Mouse (Mus musculus): ENCODE results near the gene Safb2.
A peak's percentile ranks its signal among the peaks of the same experiment; 100 is the strongest.

The Safb2 gene

DNA sequence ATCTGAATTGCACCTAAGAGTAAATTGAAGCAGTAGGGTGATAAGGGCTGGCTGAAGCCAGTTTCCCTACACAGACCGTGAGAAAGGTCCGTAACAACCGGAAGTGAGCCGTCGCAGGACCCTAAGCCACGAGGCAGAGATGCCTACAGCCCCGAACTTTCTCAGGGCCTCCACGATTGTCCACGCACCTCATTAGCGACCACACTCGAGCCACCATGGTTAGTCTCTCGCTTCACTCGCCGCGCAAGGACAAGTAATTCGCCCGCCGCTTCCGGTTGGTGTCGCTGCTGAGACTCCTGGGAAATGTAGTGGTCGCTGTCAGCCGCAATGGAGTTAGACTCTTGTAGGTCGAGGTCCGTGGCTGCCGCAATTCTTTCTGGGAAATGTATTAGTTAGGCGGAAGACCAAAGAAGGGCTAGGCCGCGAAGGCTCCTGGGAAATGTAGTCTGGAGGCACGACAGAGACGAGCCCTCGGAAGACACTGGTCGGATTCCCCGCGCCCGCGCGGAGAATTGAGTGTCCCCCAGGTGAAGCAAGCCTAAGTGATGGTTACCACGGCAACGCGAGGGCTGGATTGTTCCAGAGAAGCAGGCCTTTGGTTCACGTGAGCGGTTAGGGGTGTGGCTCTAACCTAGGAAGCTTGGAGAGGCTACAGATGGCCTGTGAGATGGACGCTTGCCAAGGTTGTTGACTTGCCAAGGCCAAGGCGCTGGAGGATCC lies 25.2 kb upstream of the Safb2 start, which contains the start of gene 2410015M20Rik:
2410015M20Rik (minus strand) TSS at position 320 of the 720 bp plus-strand sequence.
- peak; percentile 94 to 98 for DNase-seq

DNA sequence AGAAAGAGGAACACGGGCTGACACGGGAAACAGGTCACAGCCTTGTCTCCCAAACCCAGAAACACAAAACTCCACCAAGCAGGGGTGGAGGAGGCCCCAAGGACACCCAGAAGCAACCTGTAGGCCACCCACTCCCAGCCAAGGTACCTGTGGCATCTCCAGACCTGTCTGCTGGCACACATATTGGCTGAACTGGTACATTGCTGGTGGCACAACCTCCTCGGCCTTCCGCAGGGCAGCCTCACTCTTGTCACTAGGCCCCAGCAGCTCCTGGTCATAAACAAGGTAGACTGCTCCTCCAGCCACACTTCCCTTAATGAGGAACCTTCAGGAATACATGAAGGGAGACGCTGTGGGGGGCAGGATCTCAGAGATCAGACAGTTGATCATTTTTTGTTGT lies 24.3 kb upstream of the Safb2 start:
- DNase-seq, result no peak

DNA sequence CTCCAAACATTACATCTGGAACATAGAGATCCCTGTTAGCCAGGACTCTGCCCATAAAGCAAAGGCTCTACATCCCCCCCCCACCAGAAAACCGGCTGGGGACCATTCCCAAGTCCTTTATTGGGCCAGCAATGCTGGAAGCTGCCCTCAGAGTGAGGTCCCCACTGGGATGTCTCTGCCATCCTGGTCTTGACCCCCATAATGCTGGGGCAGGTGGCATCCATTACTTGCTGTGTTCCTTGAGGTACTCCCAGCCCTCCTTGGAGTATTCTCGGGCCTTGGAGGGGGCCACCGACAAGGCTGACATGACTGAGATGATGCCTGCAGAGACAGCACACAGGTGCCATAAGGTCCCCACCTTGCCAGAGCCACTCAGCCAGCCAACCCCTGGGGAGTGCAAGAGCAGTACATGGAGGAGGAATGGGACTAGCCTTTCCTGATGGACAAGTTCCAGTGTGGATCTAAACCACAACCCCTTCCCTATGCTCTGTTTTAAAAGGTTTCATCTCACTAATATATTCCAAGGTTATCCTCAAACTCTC lies 23.2 kb upstream of the Safb2 start:
- no peak for DNase-seq

DNA sequence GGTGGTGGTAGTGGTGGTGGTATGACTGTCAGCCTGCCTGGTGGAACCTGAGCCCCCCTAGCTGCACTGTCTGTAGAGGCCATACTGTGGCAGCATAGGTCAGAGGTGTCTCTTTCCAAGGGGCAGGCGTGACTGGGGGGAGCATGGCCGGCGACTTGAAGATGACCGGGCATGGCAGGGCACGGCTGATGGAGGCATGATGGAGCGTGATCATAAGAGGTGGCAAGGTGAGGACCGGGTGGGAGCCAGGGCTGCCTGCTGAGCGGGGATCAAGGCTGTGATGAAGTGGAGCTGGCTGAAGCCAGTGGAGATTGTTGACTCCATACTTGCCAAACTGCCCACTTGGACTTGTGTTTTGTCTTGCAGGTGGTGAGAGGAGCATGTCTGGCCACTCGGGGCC lies 21.0 kb upstream of the Safb2 start:
- no peak for DNase-seq

- DNase-seq, result no peak
Measured at GRCm38 (mm10) chr17:56604422-56604821, 20.0 kb upstream of the Safb2 start.

- no peak for DNase-seq
Measured at GRCm38 (mm10) chr17:56604070-56604380, 19.6 kb upstream of the Safb2 start.

- peak; percentile 43 to 45 for DNase-seq
Measured at GRCm38 (mm10) chr17:56603186-56604069, 19.0 kb upstream of the Safb2 start.

DNA sequence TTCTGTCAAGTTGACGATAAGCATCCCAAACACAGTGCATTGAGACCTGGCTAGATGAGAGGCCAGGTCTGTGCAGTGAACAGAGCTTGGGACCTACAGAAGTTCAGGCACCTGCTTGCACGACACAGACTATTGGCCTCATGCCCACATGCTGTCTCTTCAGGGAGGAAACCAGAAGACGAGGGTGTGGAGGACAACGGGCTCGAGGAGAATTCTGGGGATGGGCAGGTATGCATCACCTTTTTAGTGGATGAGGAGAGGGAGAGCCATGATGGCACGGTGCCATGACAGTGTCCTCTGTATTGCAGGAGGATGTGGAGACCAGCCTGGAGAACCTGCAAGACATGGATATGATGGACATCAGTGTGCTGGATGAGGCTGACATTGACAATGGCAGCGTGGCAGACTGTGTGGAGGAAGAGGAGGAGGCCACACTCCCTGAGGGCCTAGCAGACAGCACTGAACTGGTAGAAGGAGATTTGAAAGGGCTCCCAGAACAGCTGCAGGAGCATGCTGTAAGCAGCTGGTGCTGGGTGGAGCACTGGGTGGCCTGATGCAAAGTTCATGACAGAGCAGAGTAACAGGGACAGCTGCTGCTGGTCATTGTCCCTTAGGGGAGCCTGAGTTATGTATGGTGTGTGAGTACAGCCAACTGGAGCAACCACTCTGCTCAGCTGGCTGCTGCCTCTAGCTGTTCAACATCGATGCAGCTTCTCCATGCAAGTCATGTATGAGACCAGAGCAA lies 9.3 kb upstream of the Safb2 start:
- peak in 1 of 2 experiments; percentile 36 for DNase-seq

GRCm38 (mm10) chr17:56592553-56592952 lies 8.2 kb upstream of the Safb2 start:
- no peak for DNase-seq

DNA sequence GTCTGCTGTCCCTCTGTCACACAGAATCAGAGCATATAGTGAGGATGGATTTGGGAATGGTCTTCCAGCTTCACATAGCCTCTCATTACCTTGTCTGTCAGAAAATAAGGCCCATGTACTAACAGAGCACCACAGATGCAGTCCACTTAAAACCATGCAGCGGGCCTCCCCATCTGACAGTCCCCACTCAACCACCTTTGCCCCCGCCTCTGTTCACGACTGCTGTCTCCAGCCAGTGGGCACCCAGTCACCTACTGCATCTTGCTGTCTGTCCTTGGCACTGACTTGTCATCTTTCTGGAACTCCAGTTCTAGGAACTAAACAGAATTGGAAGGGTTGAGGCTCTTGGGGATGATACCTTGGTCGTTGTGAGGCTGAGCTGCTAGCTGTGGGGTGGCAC lies 4.5 kb upstream of the Safb2 start:
- no peak for DNase-seq

DNA sequence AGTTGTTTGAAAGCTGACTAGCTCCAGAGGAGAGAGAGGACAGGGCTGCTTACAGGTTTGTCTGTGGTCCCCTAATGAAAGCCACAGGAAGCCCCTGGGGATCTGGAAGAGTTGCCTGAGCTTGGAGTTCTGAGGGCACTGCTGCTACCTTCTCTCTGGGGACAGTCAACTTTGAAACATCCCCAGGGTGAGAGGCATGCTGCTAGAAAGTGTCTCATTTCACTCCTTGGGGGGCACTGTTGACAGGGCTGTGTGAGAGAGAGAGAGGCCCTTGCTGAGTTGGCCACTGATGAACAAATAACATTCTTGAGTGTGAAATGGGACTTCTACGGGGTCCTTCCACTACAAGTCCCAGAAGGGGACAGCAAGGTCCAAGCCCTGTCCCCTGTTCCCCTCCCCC lies 3.4 kb upstream of the Safb2 start:
- DNase-seq, result no peak

DNA sequence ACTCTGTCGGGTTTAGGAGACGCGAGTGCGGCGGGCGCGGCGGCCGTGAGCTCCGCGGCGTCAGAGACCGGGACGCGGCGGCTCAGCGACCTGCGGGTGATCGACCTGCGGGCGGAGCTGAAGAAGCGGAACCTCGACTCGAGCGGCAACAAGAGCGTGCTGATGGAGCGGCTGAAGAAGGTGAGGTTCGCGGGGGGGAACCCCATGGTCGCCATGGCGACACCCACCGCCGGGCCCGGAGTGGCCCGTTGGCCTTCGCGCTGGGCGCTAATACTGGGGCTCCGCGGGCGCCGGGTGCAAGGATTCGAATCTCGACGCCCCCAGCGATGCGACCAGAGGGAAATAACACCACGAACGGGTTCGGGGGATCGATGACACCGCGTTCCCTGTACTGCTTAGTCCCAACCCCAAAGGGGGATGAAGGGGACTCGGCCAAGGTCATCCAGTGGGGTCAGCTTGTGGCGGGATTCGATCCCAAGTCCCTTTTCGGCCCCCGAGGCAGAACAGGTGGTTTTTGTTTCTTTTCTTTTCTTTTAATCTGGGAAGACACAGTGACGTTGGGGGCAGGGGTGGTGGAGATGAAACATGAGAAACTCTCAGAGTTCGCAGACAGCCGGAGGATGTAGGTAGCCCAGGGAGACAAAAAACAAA lies 911 bp upstream of the Safb2 start:
- DNase-seq, result peak in 1 of 2 experiments; percentile 52

- peak in 1 of 2 experiments; percentile 53 for DNase-seq
Measured at GRCm38 (mm10) chr17:56583611-56584256, 651 bp downstream of the Safb2 start.

DNA sequence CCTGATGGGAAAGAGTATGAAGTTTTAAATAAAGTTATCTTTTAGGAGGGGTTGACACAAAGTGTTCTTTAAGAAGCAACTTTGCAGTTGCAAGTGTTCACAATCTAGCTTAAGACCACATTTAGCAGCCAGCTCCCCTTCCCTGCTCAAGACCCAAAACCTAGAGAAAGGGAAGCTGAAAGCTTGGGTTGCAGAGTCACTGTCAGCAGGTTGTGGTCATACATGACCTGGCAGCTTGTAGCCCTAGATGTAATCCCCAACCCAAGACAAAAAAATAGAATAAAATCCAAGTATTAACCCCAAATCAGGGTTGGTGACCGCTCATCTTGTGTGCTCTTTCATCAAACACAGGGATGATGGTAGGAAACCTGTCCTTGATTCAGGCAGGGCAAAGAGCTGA lies 1.3 kb downstream of the Safb2 start:
- DNase-seq, result no peak

DNA sequence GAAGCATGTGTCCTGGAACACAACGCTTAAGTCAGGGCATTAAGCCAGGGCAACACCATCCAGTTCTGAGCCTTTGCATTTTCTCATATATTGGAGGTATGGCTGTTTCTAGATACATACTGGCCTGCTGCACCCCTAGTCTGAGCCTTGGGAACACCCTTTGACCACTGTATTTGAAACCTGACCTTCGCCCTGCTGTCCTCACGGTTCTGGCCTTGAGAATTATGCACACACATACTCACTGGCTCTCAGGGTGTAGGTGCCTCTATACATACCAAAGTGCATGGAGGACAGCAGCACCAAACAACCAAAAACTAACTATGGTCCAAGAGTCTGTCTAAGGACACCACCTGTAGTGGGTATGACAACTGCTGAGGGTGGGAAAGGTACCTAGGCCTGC lies 11.4 kb downstream of the Safb2 start:
- no peak for DNase-seq

DNA sequence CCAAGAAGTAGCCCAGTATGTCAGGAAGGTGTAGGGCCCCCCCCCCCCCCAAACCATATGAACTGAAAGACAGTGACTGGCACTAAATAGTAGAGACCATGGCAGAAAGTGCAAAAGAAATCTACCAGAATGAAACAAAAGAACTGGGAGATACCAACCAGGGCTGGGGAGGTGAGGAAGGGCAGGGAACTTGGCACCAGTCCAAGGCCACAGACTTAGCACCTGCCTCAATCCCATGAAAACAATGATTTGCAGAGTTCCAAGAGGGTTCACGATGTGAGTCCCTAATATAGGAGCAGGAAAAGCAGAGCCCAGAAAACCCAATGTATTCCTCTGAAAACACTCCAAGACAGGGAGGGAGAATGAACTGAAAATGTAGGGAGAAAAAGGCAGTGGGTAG lies 12.2 kb downstream of the Safb2 start:
- DNase-seq, result peak in 1 of 2 experiments; percentile 34

- no peak for DNase-seq
Measured at GRCm38 (mm10) chr17:56570287-56570686, 14.1 kb downstream of the Safb2 start.

DNA sequence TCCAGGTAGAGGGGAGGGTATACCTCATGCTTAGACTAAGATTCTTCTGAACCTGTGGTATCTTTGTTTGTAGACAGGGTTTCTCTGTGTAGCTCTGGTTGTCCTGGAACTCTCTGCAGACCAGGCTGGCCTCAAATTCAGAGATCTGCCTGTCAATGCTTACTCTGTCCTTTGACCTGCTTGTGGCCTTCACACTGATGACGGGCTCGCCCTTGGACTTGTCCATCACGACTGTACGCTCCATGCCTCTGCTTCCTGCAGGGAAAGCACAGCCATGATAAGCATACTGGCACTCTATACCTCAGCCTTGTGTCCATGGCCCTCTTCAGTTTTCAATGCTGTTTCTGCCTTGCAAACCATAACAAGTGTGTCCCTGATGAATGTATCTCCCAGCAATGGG lies 17.0 kb downstream of the Safb2 start:
- DNase-seq, result no peak

- no peak for DNase-seq
Measured at GRCm38 (mm10) chr17:56566918-56567317, 17.5 kb downstream of the Safb2 start.

DNA sequence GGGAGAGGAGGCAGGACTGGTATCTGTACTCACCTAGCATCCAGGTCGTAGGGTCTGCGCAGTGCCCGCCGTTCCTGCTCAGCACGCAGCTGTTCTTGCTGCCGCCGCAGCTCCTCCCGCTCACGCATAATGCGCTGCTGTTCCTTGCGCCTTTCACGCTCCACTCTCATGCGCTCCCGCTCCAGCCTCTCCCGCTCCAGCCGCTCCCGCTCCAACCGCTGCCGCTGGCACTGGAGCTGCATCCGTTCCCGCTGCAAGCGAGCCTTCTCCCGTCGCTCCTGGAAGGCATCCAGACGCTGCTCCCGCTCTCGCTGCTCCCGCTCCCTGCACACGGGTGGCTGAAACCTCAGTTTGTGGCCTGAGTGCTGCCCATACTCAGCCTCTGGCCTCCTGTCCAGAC lies 18.1 kb downstream of the Safb2 start:
- no peak for DNase-seq

DNA sequence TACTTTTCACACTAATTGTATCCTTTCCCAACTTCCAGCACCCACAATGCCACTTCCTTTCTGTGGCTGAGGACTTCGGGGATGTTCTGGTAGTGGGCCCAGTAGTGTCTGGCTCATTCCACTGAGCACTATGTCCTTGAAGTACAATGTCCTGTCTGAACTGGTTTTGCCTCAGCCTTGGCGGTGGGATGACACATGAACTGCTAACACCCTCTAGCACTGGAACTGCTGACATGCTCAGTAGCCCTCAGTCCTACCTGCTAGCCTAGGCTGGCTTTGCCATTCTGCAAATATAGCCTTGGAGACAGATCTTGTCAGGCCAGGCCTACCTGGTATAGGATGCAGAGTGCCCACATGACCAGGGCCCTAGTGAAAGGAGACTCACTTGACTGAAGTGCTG lies 22.5 kb downstream of the Safb2 start:
- DNase-seq, result no peak

- DNase-seq, result no peak
Measured at GRCm38 (mm10) chr17:56560131-56560530, 24.3 kb downstream of the Safb2 start.

Data from cerebellum, adult 18-20 months (tissue).